Mouse (Mus musculus): ENCODE data around the gene Esr2. TPM values are rescaled to one million over a fixed set of nuclear protein-coding genes. Genes with fewer than 3 reads are reported as not detected.

Gene Esr2
- polyA plus RNA-seq, 1 experiment from 2014 or later = 0.04 TPM

DNA sequence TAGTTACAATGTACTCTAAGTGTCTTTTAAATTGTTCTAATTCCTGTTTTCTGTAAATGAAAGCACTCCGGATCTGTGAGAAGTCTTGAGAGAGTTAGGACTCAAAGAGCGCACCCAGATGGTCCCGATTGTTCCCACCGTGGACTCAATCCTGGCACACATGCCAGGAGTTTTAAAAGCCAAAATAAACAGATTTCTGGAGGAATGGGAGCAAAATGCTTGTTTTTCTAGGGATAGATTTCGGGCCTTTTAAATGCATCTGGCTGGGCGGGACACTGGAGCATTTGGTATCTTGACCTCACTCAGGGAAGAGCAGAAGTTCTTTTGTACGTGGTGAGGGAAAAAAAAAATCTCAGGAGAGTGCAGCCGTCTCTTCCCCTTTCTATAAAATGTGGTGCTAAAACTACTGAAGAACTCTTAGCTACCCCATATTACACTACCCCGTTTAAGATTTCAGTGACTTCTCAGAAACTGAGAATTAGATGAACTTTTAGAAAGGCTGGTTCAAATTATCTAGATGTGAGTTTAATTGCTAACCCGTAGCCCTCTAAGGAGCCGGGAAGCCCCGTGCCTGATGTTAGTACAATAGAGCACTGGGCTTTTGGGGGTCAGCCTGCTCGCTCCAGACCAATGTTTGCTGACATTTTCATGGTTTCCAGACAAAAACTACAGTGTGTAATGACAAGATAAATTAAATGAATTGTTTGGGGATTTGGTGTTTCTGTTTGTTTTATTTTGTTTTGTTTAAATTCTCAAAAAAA, 103.8 kb downstream of the Esr2 start:
- ATAC-seq = no peak
- Histone ChIP-seq H3K4me3 (ENCODE audit: low read length) (no peak overlapping the region), H3K4me2 (ENCODE audit: low read depth, low read length) (no peak overlapping the region), H3K27me3 (replicated peaks; ENCODE audit: control insufficient read depth, insufficient read depth, low read length) (no peaks in the 10 kb centered on the region; the same call in 1 of the 2 replicates), H3K27ac (ENCODE audit: low read length) (no peak overlapping the region), H3K36me3 (ENCODE audit: control insufficient read depth, insufficient read depth, low read length) (no peaks in the 10 kb centered on the region), H3K9me3 (ENCODE audit: control insufficient read depth, low read length) (no peaks in the 10 kb centered on the region), H3K9ac (ENCODE audit: low read depth, low read length) (no peak overlapping the region), H3K4me1 (ENCODE audit: control insufficient read depth, insufficient read depth, low read length) (0 out of 2 replicates have a peak, but pooled peaks cover 3% of the 10 kb centered on the region)
- 51% methylated on average over 13 of the region's 13 CpGs for WGBS

DNA sequence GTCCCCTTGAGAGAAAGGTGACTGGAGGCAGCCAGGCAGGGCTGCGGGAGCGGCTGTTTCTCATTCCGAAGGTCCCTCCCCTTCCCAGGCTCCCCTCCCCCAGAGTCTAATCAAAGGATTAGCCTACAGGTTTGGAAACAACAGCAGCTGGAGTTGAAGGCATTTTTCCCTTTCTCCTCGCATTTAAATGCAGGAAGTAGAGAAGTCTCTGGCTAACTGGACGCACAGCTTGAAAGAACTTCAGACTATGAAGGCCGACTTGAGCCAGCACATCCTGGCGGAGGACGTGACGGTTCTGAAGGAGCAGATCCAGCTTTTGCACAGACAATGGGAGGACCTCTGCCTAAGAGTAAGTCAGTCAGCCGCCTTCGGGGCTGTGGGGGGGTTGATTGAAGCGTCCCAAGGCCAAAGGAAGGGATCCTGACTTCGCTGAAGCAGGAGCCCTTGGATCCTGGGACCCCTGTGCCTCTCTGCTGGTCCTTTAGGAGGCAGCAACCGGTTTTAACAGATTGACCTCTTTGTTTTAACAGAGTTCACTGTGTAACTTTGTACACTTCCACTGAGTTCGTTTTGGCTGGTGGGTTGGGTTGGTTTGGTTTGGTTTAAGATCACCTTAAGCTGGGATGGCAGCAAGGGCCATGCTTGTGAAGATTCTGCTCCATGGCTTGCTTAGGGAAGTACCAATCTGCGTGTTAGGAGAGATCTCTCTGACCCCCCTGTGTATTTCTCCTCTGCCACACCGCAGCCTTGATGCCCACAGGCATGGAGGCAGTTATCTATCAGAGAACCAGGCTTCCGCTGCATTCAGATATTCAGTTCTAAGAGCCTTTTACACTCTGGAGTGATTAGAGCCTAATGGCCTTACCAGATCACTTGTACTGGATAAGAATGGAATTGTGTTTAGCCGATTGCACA, 104.9 kb downstream of the Esr2 start:
- peak; percentile 68; the same call in 1 of the 2 replicates for ATAC-seq
- Histone ChIP-seq H3K27ac (ENCODE audit: low read length) (peak overlapping the region; percentile 16; the same call in 1 of the 2 replicates), H3K36me3 (ENCODE audit: control insufficient read depth, insufficient read depth, low read length) (no peaks in the 10 kb centered on the region), H3K27me3 (replicated peaks; ENCODE audit: control insufficient read depth, insufficient read depth, low read length) (no peaks in the 10 kb centered on the region; the same call in 1 of the 2 replicates), H3K9me3 (ENCODE audit: control insufficient read depth, low read length) (no peaks in the 10 kb centered on the region), H3K4me1 (ENCODE audit: control insufficient read depth, insufficient read depth, low read length) (0 out of 2 replicates have a peak, but pooled peaks cover 3% of the 10 kb centered on the region), H3K4me2 (ENCODE audit: low read depth, low read length) (peak overlapping the region; percentile 13), H3K9ac (ENCODE audit: low read depth, low read length) (no peak overlapping the region), H3K4me3 (ENCODE audit: low read length) (0 out of 2 replicates have a peak overlapping the region, but pooled peaks have one; percentile 12)
- WGBS = 38% methylated on average over 19 of the region's 19 CpGs

Other genes with a start within 250 kb of the Esr2 start
- gene Tex21, start 69.5 kb upstream of the Esr2 start, polyA plus RNA-seq (2015; fragmentation: Nextera tagmentation; extraction: Ambion mirVana) = 0.06 TPM in 1 of 2 replicates, not detected in the other
- 93.6 and 98.8 TPM in 2 replicates for gene Mthfd1, start 78.0 kb upstream of the Esr2 start, polyA plus RNA-seq (2015; fragmentation: Nextera tagmentation; extraction: Ambion mirVana)
- 2.6 and 2.8 TPM in 2 replicates for gene Akap5, start 147.6 kb upstream of the Esr2 start, polyA plus RNA-seq (2015; fragmentation: Nextera tagmentation; extraction: Ambion mirVana)
- gene Zbtb25, start 192.3 kb upstream of the Esr2 start, polyA plus RNA-seq (2015; fragmentation: Nextera tagmentation; extraction: Ambion mirVana) = 8.8 and 9.4 TPM in 2 replicates
- gene Zbtb1, start 193.0 kb upstream of the Esr2 start, polyA plus RNA-seq (2015; fragmentation: Nextera tagmentation; extraction: Ambion mirVana) = 5.4 and 5.6 TPM in 2 replicates
- gene Hspa2, start 226.9 kb upstream of the Esr2 start, polyA plus RNA-seq (2015; fragmentation: Nextera tagmentation; extraction: Ambion mirVana) = 11.6 and 12.5 TPM in 2 replicates
- gene Ppp1r36, start 240.3 kb upstream of the Esr2 start, polyA plus RNA-seq (2015; fragmentation: Nextera tagmentation; extraction: Ambion mirVana) = 0.99 and 1.5 TPM in 2 replicates